Mouse (Mus musculus) heart, embryonic 15.5 days (tissue): Measurements from ENCODE around the gene Higd2a. TPM values are rescaled to one million over a fixed set of nuclear protein-coding genes. Genes with fewer than 3 reads are reported as not detected.

ENCODE experiments used
- ATAC-seq: fragments of 200-750 bp; cut with Nextera tagmentation; replicated peaks from 2 replicates; pipeline ENCODE4 v1.8.0; 2017; ENCODE audit warnings: low read depth, moderate TSS enrichment; ENCODE audit not compliant: insufficient number of reproducible peaks, insufficient read depth, low FRiP score
- H3K27ac ChIP-seq: fragments of 300-500 bp; sonication (generic); 2 replicates; pipeline ENCODE4 v1.5.1; 2015; ENCODE audit warnings: mild to moderate bottlenecking, inconsistent platforms
- H3K27me3 ChIP-seq: fragments of 300-500 bp; sonication (generic); 2 replicates; pipeline ENCODE4 v1.6.1; 2015; ENCODE audit warnings: inconsistent platforms
- H3K36me3 ChIP-seq: fragments of 300-500 bp; sonication (generic); 2 replicates; pipeline ENCODE4 v1.6.1; 2015; ENCODE audit warnings: mild to moderate bottlenecking, inconsistent platforms
- H3K4me1 ChIP-seq: fragments of 300-500 bp; sonication (generic); replicated peaks from 2 replicates; pipeline ENCODE4 v1.6.1; 2015; ENCODE audit warnings: inconsistent platforms
- H3K4me2 ChIP-seq: fragments of 300-500 bp; sonication (generic); 2 replicates; pipeline ENCODE4 v1.6.1; 2015; ENCODE audit warnings: inconsistent platforms, mild to moderate bottlenecking, moderate library complexity
- H3K4me3 ChIP-seq: fragments of 300-500 bp; sonication (generic); 2 replicates; pipeline ENCODE4 v1.5.1; 2015; ENCODE audit warnings: mild to moderate bottlenecking, inconsistent platforms
- H3K9ac ChIP-seq: fragments of 300-500 bp; sonication (generic); 2 replicates; pipeline ENCODE4 v1.6.1; 2015; ENCODE audit warnings: mild to moderate bottlenecking, inconsistent platforms
- H3K9me3 ChIP-seq: fragments of 300-500 bp; sonication (generic); replicated peaks from 2 replicates; pipeline ENCODE4 v1.6.1; 2016; ENCODE audit warnings: inconsistent platforms
- WGBS: fragments of 180-500 bp; shearing (Covaris S2); methylation state at CpG from one replicate; pipeline ENCODE4 v1.1.7; 2015; ENCODE audit warnings: mixed read lengths; 5-methylcytosine and 5-hydroxymethylcytosine counted together
- polyA plus RNA-seq: library from polyadenylated mRNA; unstranded; fragments of >200 nt; fragmentation: Nextera tagmentation; extraction: Ambion mirVana; gene quantifications from 2 replicates; pipeline ENCODE4 v1.2.1, GENCODE M21; 2015

Higd2a gene
- polyA plus RNA-seq, result 246 and 315 TPM in 2 replicates

- Histone ChIP-seq H3K27ac (peak within 1 kb of the TSS; percentile 90), H3K4me1 (peaks cover 24% of the 10 kb centered on the region), H3K4me2 (peak within 1 kb of the TSS; percentile 71), H3K9ac (peak within 1 kb of the TSS; percentile 80), H3K9me3 (no peaks in the 10 kb centered on the region), H3K36me3 (peaks cover 21% of the 10 kb centered on the region), H3K27me3 (no peaks in the 10 kb centered on the region), H3K4me3 (peak within 1 kb of the TSS; percentile 77)
- ATAC-seq, result peak; percentile 97
- under 1% methylated on average over 51 of the region's 51 CpGs for WGBS
These were observed at the start of gene Higd2a, which contains the start of gene Nop16 for GRCm38 (mm10) chr13:54589996-54590951. TSS of gene Higd2a (plus strand) at chr13:54590207. TSS of gene Nop16 (minus strand) at chr13:54590090.

GRCm38 (mm10) chr13:54548036-54548435 lies 42.0 kb upstream of the Higd2a start:
- Histone ChIP-seq H3K4me3 (no peak overlapping the region), H3K9me3 (no peaks in the 10 kb centered on the region), H3K4me1 (no peaks in the 10 kb centered on the region), H3K36me3 (peaks cover 55% of the 10 kb centered on the region), H3K9ac (no peak overlapping the region), H3K4me2 (no peak overlapping the region), H3K27me3 (no peaks in the 10 kb centered on the region), H3K27ac (no peak overlapping the region)
- no peak for ATAC-seq
- 84% methylated on average over 7 of the region's 7 CpGs for WGBS

GRCm38 (mm10) chr13:54556176-54556575 lies 33.8 kb upstream of the Higd2a start:
- Histone ChIP-seq H3K27me3 (no peaks in the 10 kb centered on the region), H3K36me3 (peaks cover 89% of the 10 kb centered on the region), H3K9me3 (no peaks in the 10 kb centered on the region), H3K9ac (no peak overlapping the region), H3K4me3 (no peak overlapping the region), H3K4me1 (no peaks in the 10 kb centered on the region), H3K4me2 (no peak overlapping the region), H3K27ac (no peak overlapping the region)
- no peak for ATAC-seq
- 90% methylated on average over 9 of the region's 9 CpGs for WGBS

- no peak for ATAC-seq
- no peak overlapping the region for H3K4me3 ChIP-seq
These were observed 33.2 kb upstream of the Higd2a start for GRCm38 (mm10) chr13:54556796-54557195.

GRCm38 (mm10) chr13:54557652-54558051 lies 32.4 kb upstream of the Higd2a start:
- no peak for ATAC-seq
- H3K36me3 ChIP-seq, result peaks cover 79% of the 10 kb centered on the region
- WGBS, result 93% methylated on average over 1 of the region's 1 CpGs

More at GRCm38 (mm10) chr13:54556796-54557195, 33.2 kb upstream of the Higd2a start:
- Histone ChIP-seq H3K9me3 (no peaks in the 10 kb centered on the region), H3K36me3 (peaks cover 88% of the 10 kb centered on the region), H3K9ac (no peak overlapping the region), H3K4me1 (no peaks in the 10 kb centered on the region), H3K27me3 (no peaks in the 10 kb centered on the region), H3K27ac (no peak overlapping the region), H3K4me2 (no peak overlapping the region)
- 78% methylated on average over 3 of the region's 3 CpGs for WGBS

GRCm38 (mm10) chr13:54559656-54560055 lies 30.4 kb upstream of the Higd2a start:
- no peak overlapping the region for H3K4me3 ChIP-seq
- WGBS, result 91% methylated on average over 2 of the region's 2 CpGs
- H3K36me3 ChIP-seq, result peaks cover 62% of the 10 kb centered on the region
- H3K4me2 ChIP-seq, result no peak overlapping the region
- peaks cover 9% of the 10 kb centered on the region for H3K4me1 ChIP-seq
- H3K9me3 ChIP-seq, result no peaks in the 10 kb centered on the region
- H3K27me3 ChIP-seq, result no peaks in the 10 kb centered on the region
- ATAC-seq, result no peak
- no peak overlapping the region for H3K27ac ChIP-seq
- no peak overlapping the region for H3K9ac ChIP-seq

More at GRCm38 (mm10) chr13:54557652-54558051, 32.4 kb upstream of the Higd2a start:
- H3K4me3 ChIP-seq, result no peak overlapping the region
- H3K4me1 ChIP-seq, result no peaks in the 10 kb centered on the region
- no peaks in the 10 kb centered on the region for H3K9me3 ChIP-seq
- no peak overlapping the region for H3K9ac ChIP-seq
- no peak overlapping the region for H3K4me2 ChIP-seq
- H3K27me3 ChIP-seq, result no peaks in the 10 kb centered on the region
- H3K27ac ChIP-seq, result no peak overlapping the region

GRCm38 (mm10) chr13:54560608-54561007 lies 29.4 kb upstream of the Higd2a start:
- Histone ChIP-seq H3K27ac (no peak overlapping the region), H3K4me2 (no peak overlapping the region), H3K9ac (no peak overlapping the region), H3K36me3 (peaks cover 58% of the 10 kb centered on the region), H3K4me1 (peaks cover 12% of the 10 kb centered on the region), H3K4me3 (no peak overlapping the region), H3K9me3 (no peaks in the 10 kb centered on the region), H3K27me3 (no peaks in the 10 kb centered on the region)
- no peak for ATAC-seq
- 93% methylated on average over 7 of the region's 7 CpGs for WGBS

- H3K9me3 ChIP-seq, result no peaks in the 10 kb centered on the region
- no peak overlapping the region for H3K4me3 ChIP-seq
- H3K36me3 ChIP-seq, result peaks cover 41% of the 10 kb centered on the region
- ATAC-seq, result no peak
- H3K4me1 ChIP-seq, result peaks cover 14% of the 10 kb centered on the region
- H3K9ac ChIP-seq, result no peak overlapping the region
- WGBS, result 70% methylated on average over 7 of the region's 7 CpGs
- H3K4me2 ChIP-seq, result no peak overlapping the region
- no peak overlapping the region for H3K27ac ChIP-seq
- no peaks in the 10 kb centered on the region for H3K27me3 ChIP-seq
These were observed 27.4 kb upstream of the Higd2a start for GRCm38 (mm10) chr13:54562562-54562961.

GRCm38 (mm10) chr13:54564232-54565200 lies 25.5 kb upstream of the Higd2a start:
- Histone ChIP-seq H3K4me1 (peaks cover 14% of the 10 kb centered on the region), H3K27ac (peak overlapping the region; percentile 61), H3K9ac (peak overlapping the region; percentile 94), H3K4me3 (peak overlapping the region; percentile 90), H3K36me3 (peaks cover 22% of the 10 kb centered on the region), H3K4me2 (peak overlapping the region; percentile 73), H3K27me3 (no peaks in the 10 kb centered on the region), H3K9me3 (no peaks in the 10 kb centered on the region)
- 11% methylated on average over 45 of the region's 45 CpGs for WGBS
- ATAC-seq, result peak; percentile 56

GRCm38 (mm10) chr13:54565201-54565581 lies 24.8 kb upstream of the Higd2a start, which contains the start of gene 4833439L19Rik:
TSS of gene 4833439L19Rik (minus strand) at chr13:54565435.
- Histone ChIP-seq H3K9me3 (no peaks in the 10 kb centered on the region), H3K36me3 (peaks cover 15% of the 10 kb centered on the region), H3K27me3 (no peaks in the 10 kb centered on the region), H3K27ac (peak within 1 kb of the TSS; percentile 61), H3K9ac (peak within 1 kb of the TSS; percentile 94), H3K4me1 (peaks cover 14% of the 10 kb centered on the region), H3K4me2 (peak within 1 kb of the TSS; percentile 73), H3K4me3 (peak within 1 kb of the TSS; percentile 90)
- peak; percentile 92 for ATAC-seq
- 0% methylated on average over 27 of the region's 27 CpGs for WGBS
